Mouse (Mus musculus): Measurements from ENCODE around the gene Fhl4. TPM values are rescaled to one million over a fixed set of nuclear protein-coding genes. Genes with fewer than 3 reads are reported as not detected.

Gene Fhl4
- polyA plus RNA-seq, 1 experiment = 0.24 TPM

GRCm38 (mm10) chr10:85128453-85128852 lies 26.2 kb upstream of the Fhl4 start:
- peak overlapping the region; percentile 64 for H3K4me3 ChIP-seq
- peak overlapping the region; percentile 84 for H3K4me2 ChIP-seq (ENCODE audit: low read depth)
- peaks cover 2% of the 10 kb centered on the region for H3K36me3 ChIP-seq (ENCODE audit: control insufficient read depth, insufficient read depth)
- no peak overlapping the region for H3ac ChIP-seq (ENCODE audit: control insufficient read depth, insufficient read length)
- H3K79me2 ChIP-seq (ENCODE audit: control insufficient read depth, insufficient read depth) = peaks cover 3% of the 10 kb centered on the region
- TF ChIP-seq REST (IDR thresholded peaks at IDR 0.05; ENCODE audit: insufficient read depth, insufficient read length) (peak; percentile 59), TCF3 (IDR thresholded peaks at IDR 0.05; ENCODE audit: insufficient read length, low read depth) (no peak), USF1 (IDR thresholded peaks at IDR 0.05; ENCODE audit: low read depth) (no peak)
- no peaks in the 10 kb centered on the region for H3K27me3 ChIP-seq (ENCODE audit: control insufficient read depth, insufficient read depth, insufficient read length)

- Histone ChIP-seq H3K79me2 (ENCODE audit: control insufficient read depth, insufficient read depth) (peaks cover 3% of the 10 kb centered on the region), H3K27me3 (ENCODE audit: control insufficient read depth, insufficient read depth, insufficient read length) (no peaks in the 10 kb centered on the region), H3ac (ENCODE audit: control insufficient read depth, insufficient read length) (no peak within 1 kb of the TSS), H3K4me3 (peak within 1 kb of the TSS; percentile 64), H3K36me3 (ENCODE audit: control insufficient read depth, insufficient read depth) (peaks cover 4% of the 10 kb centered on the region), H3K4me2 (ENCODE audit: low read depth) (peak within 1 kb of the TSS; percentile 84)
- peak; percentile 54 for TF ChIP-seq POLR2AphosphoS2 (IDR thresholded peaks at IDR 0.05; ENCODE audit: insufficient read length, low read depth)
- peak; percentile 33 for TF ChIP-seq SRF (IDR thresholded peaks at IDR 0.05; ENCODE audit: control insufficient read depth, insufficient read length, low read depth)
- TF ChIP-seq POLR2A (IDR thresholded peaks at IDR 0.05; ENCODE audit: insufficient read length, low read depth) = peak; percentile 13
- TF ChIP-seq E2F4 (IDR thresholded peaks at IDR 0.05; ENCODE audit: insufficient read depth) = no peak
- no peak for TF ChIP-seq MAX (IDR thresholded peaks at IDR 0.05; ENCODE audit: low read depth)
- peak; percentile 21 for TF ChIP-seq USF1 (IDR thresholded peaks at IDR 0.05; ENCODE audit: low read depth)
Measured at GRCm38 (mm10) chr10:85127395-85128287, 25.3 kb upstream of the Fhl4 start, which contains the start of gene Mterf2. TSS of gene Mterf2 (minus strand) at chr10:85128027.

- H3K4me3 ChIP-seq = no peak overlapping the region
- H3K79me2 ChIP-seq (ENCODE audit: control insufficient read depth, insufficient read depth) = peaks cover 3% of the 10 kb centered on the region
- H3K36me3 ChIP-seq (ENCODE audit: control insufficient read depth, insufficient read depth) = peaks cover 18% of the 10 kb centered on the region
- H3K27me3 ChIP-seq (ENCODE audit: control insufficient read depth, insufficient read depth, insufficient read length) = no peaks in the 10 kb centered on the region
- TF ChIP-seq SRF (IDR thresholded peaks at IDR 0.05; ENCODE audit: control insufficient read depth, insufficient read length, low read depth) (no peak), REST (IDR thresholded peaks at IDR 0.05; ENCODE audit: insufficient read depth, insufficient read length) (no peak), USF1 (IDR thresholded peaks at IDR 0.05; ENCODE audit: low read depth) (no peak), TCF12 (IDR thresholded peaks at IDR 0.05; ENCODE audit: insufficient read depth, poor library complexity, severe bottlenecking) (no peak), MYOD1 (IDR thresholded peaks at IDR 0.05; ENCODE audit: control insufficient read depth in 1 of 3, insufficient read length in 2 of 3, low read depth in 2 of 3) (no peak), CEBPB (IDR thresholded peaks at IDR 0.05; ENCODE audit: insufficient read depth, poor library complexity, severe bottlenecking) (no peak), POLR2A (IDR thresholded peaks at IDR 0.05; ENCODE audit: insufficient read length, low read depth) (no peak), E2F4 (IDR thresholded peaks at IDR 0.05; ENCODE audit: insufficient read depth) (no peak), POLR2AphosphoS2 (IDR thresholded peaks at IDR 0.05; ENCODE audit: insufficient read length, low read depth) (no peak), MAX (IDR thresholded peaks at IDR 0.05; ENCODE audit: low read depth) (no peak), TCF3 (IDR thresholded peaks at IDR 0.05; ENCODE audit: insufficient read length, low read depth) (no peak), MYOG (IDR thresholded peaks at IDR 0.05; ENCODE audit: control insufficient read depth in 1 of 3, insufficient read depth in 1 of 3, insufficient read length in 2 of 3, low read depth in 2 of 3) (no peak)
- H3K4me2 ChIP-seq (ENCODE audit: low read depth) = no peak overlapping the region
- no peak overlapping the region for H3ac ChIP-seq (ENCODE audit: control insufficient read depth, insufficient read length)
Measured at GRCm38 (mm10) chr10:85125184-85125583, 22.9 kb upstream of the Fhl4 start.

GRCm38 (mm10) chr10:85114409-85114808 lies 12.1 kb upstream of the Fhl4 start:
- H3K27me3 ChIP-seq (ENCODE audit: control insufficient read depth, insufficient read depth, insufficient read length) = no peaks in the 10 kb centered on the region
- H3K36me3 ChIP-seq (ENCODE audit: control insufficient read depth, insufficient read depth) = peaks cover 45% of the 10 kb centered on the region
- no peak overlapping the region for H3K4me2 ChIP-seq (ENCODE audit: low read depth)
- no peak overlapping the region for H3ac ChIP-seq (ENCODE audit: control insufficient read depth, insufficient read length)
- peaks cover 36% of the 10 kb centered on the region for H3K79me2 ChIP-seq (ENCODE audit: control insufficient read depth, insufficient read depth)
- no peak for TF ChIP-seq MAX (IDR thresholded peaks at IDR 0.05; ENCODE audit: low read depth)
- TF ChIP-seq TCF3 (IDR thresholded peaks at IDR 0.05; ENCODE audit: insufficient read length, low read depth) = peak; percentile 58
- peak; percentile 76 to 96 (median 86) for TF ChIP-seq MYOG (IDR thresholded peaks at IDR 0.05; ENCODE audit: control insufficient read depth in 1 of 3, insufficient read depth in 1 of 3, insufficient read length in 2 of 3, low read depth in 2 of 3)
- no peak for TF ChIP-seq POLR2AphosphoS2 (IDR thresholded peaks at IDR 0.05; ENCODE audit: insufficient read length, low read depth)
- peak; percentile 75 for TF ChIP-seq SRF (IDR thresholded peaks at IDR 0.05; ENCODE audit: control insufficient read depth, insufficient read length, low read depth)
- TF ChIP-seq E2F4 (IDR thresholded peaks at IDR 0.05; ENCODE audit: insufficient read depth) = no peak
- no peak for TF ChIP-seq POLR2A (IDR thresholded peaks at IDR 0.05; ENCODE audit: insufficient read length, low read depth)
- TF ChIP-seq TCF12 (IDR thresholded peaks at IDR 0.05; ENCODE audit: insufficient read depth, poor library complexity, severe bottlenecking) = peak; percentile 27
- TF ChIP-seq USF1 (IDR thresholded peaks at IDR 0.05; ENCODE audit: low read depth) = no peak
- TF ChIP-seq CEBPB (IDR thresholded peaks at IDR 0.05; ENCODE audit: insufficient read depth, poor library complexity, severe bottlenecking) = no peak
- peak in 2 of 3 experiments; percentile 91 to 94 for TF ChIP-seq MYOD1 (IDR thresholded peaks at IDR 0.05; ENCODE audit: control insufficient read depth in 1 of 3, insufficient read length in 2 of 3, low read depth in 2 of 3)
- H3K4me3 ChIP-seq = no peak overlapping the region

Data from myocyte (in vitro differentiated cells).